Mouse (Mus musculus): ENCODE data around the gene Pgpep1l.
"Not testable (repeated sequence)": the region's sequence is repeated elsewhere in the genome, so short reads cannot be mapped to it uniquely, and the experiment has no call there.

Gene Pgpep1l

GRCm38 (mm10) chr7:68264028-68264453 is at the start of gene Pgpep1l:
Gene Pgpep1l (minus strand): TSS chr7:68264233.
- in situ Hi-C loops (cut with MseI, MboI): no loop called here

GRCm38 (mm10) chr7:68313038-68313782 is 49.2 kb upstream of the Pgpep1l start:
- in situ Hi-C loops (cut with MseI, MboI): loop anchor here (25.0 kb wide), 1 partner anchor 526 kb away; no protein-coding TSS in a partner anchor

GRCm38 (mm10) chr7:68312395-68312794 is 48.4 kb upstream of the Pgpep1l start:
- in situ Hi-C loops (cut with MseI, MboI): loop anchor here (25.0 kb wide), 1 partner anchor 525 kb away; no protein-coding TSS in a partner anchor

GRCm38 (mm10) chr7:68311469-68311868 is 47.4 kb upstream of the Pgpep1l start:
- in situ Hi-C loops (cut with MseI, MboI): loop anchor here (25.0 kb wide), 1 partner anchor 524 kb away; no protein-coding TSS in a partner anchor

GRCm38 (mm10) chr7:68306756-68307155 is 42.7 kb upstream of the Pgpep1l start:
- in situ Hi-C loops (cut with MseI, MboI): loop anchor here (25.0 kb wide), 1 partner anchor 519 kb away; no protein-coding TSS in a partner anchor

GRCm38 (mm10) chr7:68305781-68306575 is 41.9 kb upstream of the Pgpep1l start:
- in situ Hi-C loops (cut with MseI, MboI): loop anchor here (25.0 kb wide), 1 partner anchor 519 kb away; no protein-coding TSS in a partner anchor

GRCm38 (mm10) chr7:68303685-68304084 is 39.7 kb upstream of the Pgpep1l start:
- in situ Hi-C loops (cut with MseI, MboI): loop anchor here (25.0 kb wide), 1 partner anchor 516 kb away; no protein-coding TSS in a partner anchor

GRCm38 (mm10) chr7:68302586-68303433 is 38.8 kb upstream of the Pgpep1l start:
- in situ Hi-C loops (cut with MseI, MboI): loop anchor here (25.0 kb wide), 1 partner anchor 516 kb away; no protein-coding TSS in a partner anchor

GRCm38 (mm10) chr7:68301160-68301559 is 37.1 kb upstream of the Pgpep1l start:
- in situ Hi-C loops (cut with MseI, MboI): loop anchor here (25.0 kb wide), 1 partner anchor 514 kb away; no protein-coding TSS in a partner anchor

- in situ Hi-C loops (cut with MseI, MboI): no loop called here
Measured at GRCm38 (mm10) chr7:68298381-68299076, 34.5 kb upstream of the Pgpep1l start.

GRCm38 (mm10) chr7:68296487-68296886 is 32.5 kb upstream of the Pgpep1l start:
- in situ Hi-C loops (cut with MseI, MboI): no loop called here

GRCm38 (mm10) chr7:68293997-68294789 is 30.2 kb upstream of the Pgpep1l start:
- in situ Hi-C loops (cut with MseI, MboI): no loop called here

- in situ Hi-C loops (cut with MseI, MboI): no loop called here
Measured at GRCm38 (mm10) chr7:68291603-68292002, 27.6 kb upstream of the Pgpep1l start.

- in situ Hi-C loops (cut with MseI, MboI): no loop called here
Measured at GRCm38 (mm10) chr7:68289081-68289480, 25.0 kb upstream of the Pgpep1l start.

- in situ Hi-C loops (cut with MseI, MboI): not testable (repeated sequence)
Measured at GRCm38 (mm10) chr7:68288000-68288399, 24.0 kb upstream of the Pgpep1l start.

GRCm38 (mm10) chr7:68287582-68287981 is 23.5 kb upstream of the Pgpep1l start:
- in situ Hi-C loops (cut with MseI, MboI): no loop called here

- in situ Hi-C loops (cut with MseI, MboI): no loop called here
Measured at GRCm38 (mm10) chr7:68286526-68287481, 22.8 kb upstream of the Pgpep1l start.

GRCm38 (mm10) chr7:68285851-68286298 is 21.8 kb upstream of the Pgpep1l start:
- in situ Hi-C loops (cut with MseI, MboI): no loop called here

All from mouse trophoblast stem cell (cell line).